Mouse (Mus musculus): Measurements from ENCODE around the gene Asf1b. TPM values are rescaled to one million over a fixed set of nuclear protein-coding genes. Genes with fewer than 3 reads are reported as not detected.

The Asf1b gene
- total and polyA plus RNA-seq, 3 experiments, result 62.2 to 101 (median 71.1) TPM

- dilution Hi-C loops (cut with MboI; ENCODE audit: extremely low pct_ligation_motif_present, extremely low pct_unique_long_range_greater_than_20kb, low sequenced_read_pairs) (no loop called here), in situ Hi-C loops (cut with MboI; ENCODE audit: low pct_ligation_motif_present, low pct_unique_long_range_greater_than_20kb, low sequenced_read_pairs) (no loop called here)
- TF ChIP-seq TBP (conservative IDR thresholded peaks at IDR 0.05; ENCODE audit: low read depth, low read length) (no peak), NELFE (IDR thresholded peaks at IDR 0.05; ENCODE audit: low read depth, low read length) (0 out of 2 replicates have a peak, but pooled peaks have one; percentile 5)
- Histone ChIP-seq H3K9me3 (replicated peaks; ENCODE audit: low read length) (no peaks in the 10 kb centered on the region), H3K27me3 (replicated peaks) (no peaks in the 10 kb centered on the region), H3K4me1 (ENCODE audit: control insufficient read depth in 1 of 2, insufficient read depth in 2 of 2) (peaks cover 12 to 43% of the 10 kb centered on the region in 2 experiments), H3K4me3 (replicated peaks in 1 of 3; ENCODE audit: low read depth in 2 of 3, low read length in 2 of 3, poor library complexity in 1 of 3) (peak overlapping the region; percentile 66 to 99 (median 82)), H3K4me2 (ENCODE audit: insufficient read depth, low read depth, poor library complexity, severe bottlenecking) (peak overlapping the region; percentile 93), H3K79me2 (replicated peaks; ENCODE audit: control insufficient read depth, extremely low read depth, insufficient read depth, poor library complexity, severe bottlenecking) (peaks cover 4% of the 10 kb centered on the region; the same call in 1 of the 2 replicates), H3K36me3 (replicated peaks in 1 of 2; ENCODE audit: control insufficient read depth in 1 of 2, insufficient read depth in 1 of 2, low read length in 1 of 2) (peaks cover 12 to 33% of the 10 kb centered on the region in 2 experiments), H3K9ac (ENCODE audit: insufficient read depth, low read depth) (peak overlapping the region; percentile 72), H3K27ac (ENCODE audit: insufficient read depth, low read depth) (peak overlapping the region; percentile 7; the same call in 1 of the 2 replicates)
- DNase-seq (ENCODE audit: extremely low read depth), result no peak
Observed at GRCm38 (mm10) chr8:83973161-83974031, 18.1 kb downstream of the Asf1b start.

- dilution Hi-C loops (cut with MboI; ENCODE audit: extremely low pct_ligation_motif_present, extremely low pct_unique_long_range_greater_than_20kb, low sequenced_read_pairs) (no loop called here), in situ Hi-C loops (cut with MboI; ENCODE audit: low pct_ligation_motif_present, low pct_unique_long_range_greater_than_20kb, low sequenced_read_pairs) (no loop called here)
- Histone ChIP-seq H3K9me3 (replicated peaks; ENCODE audit: low read length) (no peaks in the 10 kb centered on the region), H3K79me2 (replicated peaks; ENCODE audit: control insufficient read depth, extremely low read depth, insufficient read depth, poor library complexity, severe bottlenecking) (peaks cover 4% of the 10 kb centered on the region; the same call in 1 of the 2 replicates), H3K27me3 (replicated peaks) (no peaks in the 10 kb centered on the region), H3K4me1 (ENCODE audit: control insufficient read depth in 1 of 2, insufficient read depth in 2 of 2) (peaks cover 12 to 45% of the 10 kb centered on the region in 2 experiments), H3K9ac (ENCODE audit: insufficient read depth, low read depth) (no peak overlapping the region), H3K4me2 (ENCODE audit: insufficient read depth, low read depth, poor library complexity, severe bottlenecking) (no peak overlapping the region), H3K27ac (ENCODE audit: insufficient read depth, low read depth) (no peak overlapping the region), H3K36me3 (replicated peaks in 1 of 2; ENCODE audit: control insufficient read depth in 1 of 2, insufficient read depth in 1 of 2, low read length in 1 of 2) (peaks cover 4 to 27% of the 10 kb centered on the region in 2 experiments), H3K4me3 (replicated peaks in 1 of 3; ENCODE audit: low read depth in 2 of 3, low read length in 2 of 3, poor library complexity in 1 of 3) (no peak overlapping the region)
- DNase-seq (ENCODE audit: extremely low read depth), result no peak
- TF ChIP-seq MXI1 (IDR thresholded peaks at IDR 0.05; ENCODE audit: low read depth, low read length) (no peak), POLR2A (IDR thresholded peaks at IDR 0.05; ENCODE audit: low read depth, low read length) (no peak), USF1 (IDR thresholded peaks at IDR 0.05; ENCODE audit: low read depth, low read length) (no peak), RCOR1 (conservative IDR thresholded peaks at IDR 0.05; ENCODE audit: low read depth, low read length) (no peak), ETS1 (conservative IDR thresholded peaks at IDR 0.05; ENCODE audit: low read depth, low read length) (no peak), ZC3H11A (IDR thresholded peaks at IDR 0.05; ENCODE audit: low read depth, low read length) (no peak), MAZ (IDR thresholded peaks at IDR 0.05; ENCODE audit: low read depth, low read length) (no peak), JUN (IDR thresholded peaks at IDR 0.05; ENCODE audit: insufficient read depth, low read depth, low read length) (no peak), PAX5 (IDR thresholded peaks at IDR 0.05; ENCODE audit: low read length) (no peak), MAX (IDR thresholded peaks at IDR 0.05; ENCODE audit: low read length) (no peak), TBP (conservative IDR thresholded peaks at IDR 0.05; ENCODE audit: low read depth, low read length) (no peak), NELFE (IDR thresholded peaks at IDR 0.05; ENCODE audit: low read depth, low read length) (no peak), UBTF (IDR thresholded peaks at IDR 0.05; ENCODE audit: low read depth, low read length) (no peak), TCF12 (IDR thresholded peaks at IDR 0.05; ENCODE audit: low read depth, low read length) (no peak), E2F4 (IDR thresholded peaks at IDR 0.05; ENCODE audit: insufficient replicate concordance, low read depth, low read length) (no peak), USF2 (conservative IDR thresholded peaks at IDR 0.05; ENCODE audit: low read depth, low read length) (no peak), SMC3 (IDR thresholded peaks at IDR 0.05; ENCODE audit: low read depth, low read length) (no peak), ELF1 (IDR thresholded peaks at IDR 0.05; ENCODE audit: low read depth, low read length) (no peak), SIN3A (IDR thresholded peaks at IDR 0.05; ENCODE audit: low read length) (no peak), MYC (IDR thresholded peaks at IDR 0.05; ENCODE audit: low read depth, low read length) (no peak)
Observed at GRCm38 (mm10) chr8:83974521-83974920, 19.2 kb downstream of the Asf1b start.
